In genomic region chr14:50895985-50896746, GRCm38 (mm10) we compare ENCODE assay signal across 9 mouse cellular contexts. TPM values are rescaled to one million over a fixed set of nuclear protein-coding genes. Genes with fewer than 3 reads are reported as not detected.
DNase-seq lines count a peak whose midpoint lies in the region; ATAC-seq and TF ChIP-seq lines count a peak whose summit lies in the region.
"Had no signal": no experiment of that assay in that cellular context is flagged by ENCODE, and none has a peak within 500 bp of the region (broad histone marks: within the 10 kb centered on the region; RNA-seq: fewer than 3 reads in every experiment).

No protein-coding gene starts in this region.

- TF ChIP-seq EP300 in liver, postnatal 0 days (IDR thresholded peaks at IDR 0.05; ENCODE audit: low read depth), result no peak

- DNase-seq in 416B (ENCODE audit: low read depth), result peak; percentile 56
- peak; percentile 39 for DNase-seq in brain, embryonic 14.5 days (ENCODE audit: low read depth)
- DNase-seq in forebrain, embryonic 11.5 days (ENCODE audit: low spot score), result no peak
- DNase-seq in heart, postnatal 10 days, result peak; percentile 67 to 75
- peak; percentile 36 to 56 for DNase-seq in kidney, postnatal 4 days
- peak; percentile 61 for DNase-seq in liver, postnatal 0 days
- no peak for DNase-seq in B cell, adult 2 months

- no peak for TF ChIP-seq POLR2A in brain, embryonic 14.5 days (IDR thresholded peaks at IDR 0.05; ENCODE audit: borderline replicate concordance, extremely low read depth, insufficient read depth, insufficient read length, poor library complexity, severe bottlenecking)

- intact Hi-C loops in heart, postnatal 10 days (cut with DNase I), result no loop called here

- no peak overlapping the region for H3K27ac ChIP-seq in forebrain, embryonic 11.5 days (ENCODE audit: low read depth, low read length)
- peak overlapping the region; percentile 78 for H3K27ac ChIP-seq in liver, postnatal 0 days (ENCODE audit: low read depth)
- no peak overlapping the region for H3K27ac ChIP-seq in neural tube, embryonic 12.5 days

- H3K4me2 ChIP-seq in forebrain, embryonic 11.5 days (ENCODE audit: low read depth, low read length, severe bottlenecking), result peak overlapping the region; percentile 68
- H3K4me2 ChIP-seq in liver, postnatal 0 days (ENCODE audit: low read depth, low read length), result peak overlapping the region; percentile 77
- peak overlapping the region; percentile 83 for H3K4me2 ChIP-seq in neural tube, embryonic 12.5 days (replicated peaks)

- peak overlapping the region; percentile 6; the same call in 1 of the 2 replicates for H3K9ac ChIP-seq in forebrain, embryonic 11.5 days (ENCODE audit: low read length)
- peak overlapping the region; percentile 58 for H3K9ac ChIP-seq in liver, postnatal 0 days (replicated peaks)
- peak overlapping the region; percentile 65 for H3K9ac ChIP-seq in neural tube, embryonic 12.5 days

- H3K9me3 ChIP-seq in forebrain, embryonic 11.5 days (ENCODE audit: control insufficient read depth, low read length), result no peaks in the 10 kb centered on the region
- 0 out of 2 replicates have a peak, but pooled peaks cover 3% of the 10 kb centered on the region for H3K9me3 ChIP-seq in liver, postnatal 0 days (ENCODE audit: low read length)
- no peaks in the 10 kb centered on the region for H3K9me3 ChIP-seq in neural tube, embryonic 12.5 days

- TF ChIP-seq CTCF in brain, embryonic 14.5 days (IDR thresholded peaks at IDR 0.05; ENCODE audit: borderline replicate concordance, extremely low read depth, insufficient read depth, insufficient read length), result no peak
- no peak for TF ChIP-seq CTCF in liver, postnatal 0 days (IDR thresholded peaks at IDR 0.05; ENCODE audit: low read depth)

- no peak; the same call in 1 of the 2 replicates for ATAC-seq in forebrain, embryonic 11.5 days (replicated peaks; ENCODE audit: low FRiP score)
- ATAC-seq in liver, postnatal 0 days, result peak; percentile 88
- ATAC-seq in neural tube, embryonic 12.5 days (ENCODE audit: low FRiP score, low read depth), result peak; percentile 41

- H3K36me3 ChIP-seq in forebrain, embryonic 11.5 days (ENCODE audit: control insufficient read depth, insufficient read depth, low read length), result no peaks in the 10 kb centered on the region
- H3K36me3 ChIP-seq in liver, postnatal 0 days (replicated peaks; ENCODE audit: insufficient read depth, low read length), result no peaks in the 10 kb centered on the region
- no peaks in the 10 kb centered on the region for H3K36me3 ChIP-seq in neural tube, embryonic 12.5 days

- H3K4me1 ChIP-seq in forebrain, embryonic 11.5 days (replicated peaks; ENCODE audit: control insufficient read depth, insufficient read depth, low read length), result 0 out of 2 replicates have a peak, but pooled peaks cover 3% of the 10 kb centered on the region
- H3K4me1 ChIP-seq in liver, postnatal 0 days (ENCODE audit: insufficient read depth), result peaks cover 8% of the 10 kb centered on the region
- H3K4me1 ChIP-seq in neural tube, embryonic 12.5 days, result peaks cover 10% of the 10 kb centered on the region

- H3K27me3 ChIP-seq in forebrain, embryonic 11.5 days (ENCODE audit: control insufficient read depth, insufficient read depth, low read length), result no peaks in the 10 kb centered on the region; the same call in 1 of the 2 replicates
- no peaks in the 10 kb centered on the region for H3K27me3 ChIP-seq in liver, postnatal 0 days (ENCODE audit: insufficient read depth, low read length)
- H3K27me3 ChIP-seq in neural tube, embryonic 12.5 days (replicated peaks), result peaks cover 3% of the 10 kb centered on the region; the same call in 1 of the 2 replicates

- H3K4me3 ChIP-seq in forebrain, embryonic 11.5 days (ENCODE audit: low read depth, low read length), result peak overlapping the region; percentile 34
- H3K4me3 ChIP-seq in liver, postnatal 0 days (ENCODE audit: low read depth, low read length), result peak overlapping the region; percentile 39
- peak overlapping the region; percentile 47 for H3K4me3 ChIP-seq in neural tube, embryonic 12.5 days

- 18% methylated on average over 19 of the region's 19 CpGs for WGBS in forebrain, embryonic 11.5 days
- 21% methylated on average over 19 of the region's 19 CpGs for WGBS in liver, postnatal 0 days (ENCODE audit: insufficient replicate concordance)
- 16% methylated on average over 19 of the region's 19 CpGs for WGBS in neural tube, embryonic 12.5 days

RNA-seq across cellular contexts. Expression of gene Klhl33, which starts 1.1 kb away (rescaled TPM):
- 0.59 and 1.2 TPM in 2 replicates for polyA plus RNA-seq in brain, embryonic 14.5 days (2012; rRNA removed)
- polyA plus RNA-seq in forebrain, embryonic 11.5 days (2014; fragmentation: Nextera tagmentation; extraction: Ambion mirVana), result 0.16 and 0.21 TPM in 2 replicates
- 1 to 10 TPM; 5.7 to 5.9 TPM for total RNA-seq in heart, postnatal 10 days (2021)
- 0.13 and 0.20 TPM in 2 replicates for polyA plus RNA-seq in liver, postnatal 0 days (2015; fragmentation: Nextera tagmentation; extraction: Ambion mirVana)
- polyA plus RNA-seq in neural tube, embryonic 12.5 days (2016; fragmentation: Nextera tagmentation; extraction: Ambion mirVana), result 0.47 and 0.81 TPM in 2 replicates
- total RNA-seq: neutrophil, adult 5-6 weeks had no signal

RNA-seq across cellular contexts. Expression of gene Tep1, which starts 25.8 kb away (rescaled TPM):
- polyA plus RNA-seq in brain, embryonic 14.5 days (2012; rRNA removed), result 4.3 and 5.1 TPM in 2 replicates
- polyA plus RNA-seq in forebrain, embryonic 11.5 days (2014; fragmentation: Nextera tagmentation; extraction: Ambion mirVana), result 4.4 and 5.2 TPM in 2 replicates
- total RNA-seq in heart, postnatal 10 days (2021), result 10 to 100 TPM; 10.9 to 11.6 TPM
- polyA plus RNA-seq in liver, postnatal 0 days (2015; fragmentation: Nextera tagmentation; extraction: Ambion mirVana), result 6.2 and 6.6 TPM in 2 replicates
- 5.8 and 5.9 TPM in 2 replicates for polyA plus RNA-seq in neural tube, embryonic 12.5 days (2016; fragmentation: Nextera tagmentation; extraction: Ambion mirVana)

RNA-seq across cellular contexts. Expression of gene Osgep, which starts 28.5 kb away (rescaled TPM):
- polyA plus RNA-seq in brain, embryonic 14.5 days (2012; rRNA removed), result 102 and 121 TPM in 2 replicates
- 158 and 179 TPM in 2 replicates for polyA plus RNA-seq in forebrain, embryonic 11.5 days (2014; fragmentation: Nextera tagmentation; extraction: Ambion mirVana)
- 10 to 100 TPM; 59.5 to 66.3 TPM for total RNA-seq in heart, postnatal 10 days (2021)
- polyA plus RNA-seq in liver, postnatal 0 days (2015; fragmentation: Nextera tagmentation; extraction: Ambion mirVana), result 38.5 and 39.5 TPM in 2 replicates
- polyA plus RNA-seq in neural tube, embryonic 12.5 days (2016; fragmentation: Nextera tagmentation; extraction: Ambion mirVana), result 120 and 129 TPM in 2 replicates

RNA-seq across cellular contexts. Expression of gene Apex1, which starts 28.6 kb away (rescaled TPM):
- polyA plus RNA-seq in brain, embryonic 14.5 days (2012; rRNA removed), result 137 and 178 TPM in 2 replicates
- 399 and 410 TPM in 2 replicates for polyA plus RNA-seq in forebrain, embryonic 11.5 days (2014; fragmentation: Nextera tagmentation; extraction: Ambion mirVana)
- 10 to 100 TPM; 39.5 to 43.4 TPM for total RNA-seq in heart, postnatal 10 days (2021)
- 58.0 and 60.1 TPM in 2 replicates for polyA plus RNA-seq in liver, postnatal 0 days (2015; fragmentation: Nextera tagmentation; extraction: Ambion mirVana)
- 272 and 279 TPM in 2 replicates for polyA plus RNA-seq in neural tube, embryonic 12.5 days (2016; fragmentation: Nextera tagmentation; extraction: Ambion mirVana)

RNA-seq across cellular contexts. Expression of gene Pip4p1, which starts 34.5 kb away (rescaled TPM):
- 131 and 177 TPM in 2 replicates for polyA plus RNA-seq in brain, embryonic 14.5 days (2012; rRNA removed)
- polyA plus RNA-seq in forebrain, embryonic 11.5 days (2014; fragmentation: Nextera tagmentation; extraction: Ambion mirVana), result 54.4 and 67.3 TPM in 2 replicates
- 10 to 100 TPM; 23.7 to 25.4 TPM for total RNA-seq in heart, postnatal 10 days (2021)
- polyA plus RNA-seq in liver, postnatal 0 days (2015; fragmentation: Nextera tagmentation; extraction: Ambion mirVana), result 23.6 and 24.2 TPM in 2 replicates
- polyA plus RNA-seq in neural tube, embryonic 12.5 days (2016; fragmentation: Nextera tagmentation; extraction: Ambion mirVana), result 80.0 and 87.1 TPM in 2 replicates

Comparison
In these comparisons a context has a peak if more than half of its experiments do, and no peak if none do; other contexts are left out.
1. DNase-seq: peak in 416B (single experiment), brain, embryonic 14.5 days (single experiment), heart, postnatal 10 days (2 of 2), kidney, postnatal 4 days (2 of 2) and liver, postnatal 0 days (single experiment); none in forebrain, embryonic 11.5 days (single experiment) and B cell, adult 2 months (0 of 2).
2. H3K9ac ChIP-seq: peak in every context shown above with its lines; median percentile 65 in neural tube, embryonic 12.5 days; 58 in liver, postnatal 0 days; 6 in forebrain, embryonic 11.5 days.
3. Peak in every context shown above with its lines, with median percentiles within 50 percentile points of each other: H3K4me2 ChIP-seq and H3K4me3 ChIP-seq.